Mouse (Mus musculus) midbrain, embryonic 12.5 days (tissue): ENCODE measurements around the gene Pla2g4d. TPM values are rescaled to one million over a fixed set of nuclear protein-coding genes. Genes with fewer than 3 reads are reported as not detected.

Source experiments
- polyA plus RNA-seq: library from polyadenylated mRNA; unstranded; fragments of >200 nt; fragmentation: Nextera tagmentation; extraction: Ambion mirVana; gene quantifications from 2 replicates; pipeline ENCODE4 v1.2.1, GENCODE M21; 2016

Gene Pla2g4d
- polyA plus RNA-seq, 1 experiment from 2014 or later, result not detected

Other genes starting within 250 kb of the Pla2g4d start
- gene Ehd4, start 134.6 kb downstream of the Pla2g4d start, polyA plus RNA-seq, result 17.5 and 22.8 TPM in 2 replicates
- gene Pla2g4e, start 43.9 kb downstream of the Pla2g4d start, polyA plus RNA-seq, result 0.13 and 0.19 TPM in 2 replicates
- gene Pla2g4f, start 25.0 kb upstream of the Pla2g4d start, polyA plus RNA-seq, result 0.06 TPM in 1 of 2 replicates, not detected in the other
- 42.2 and 43.6 TPM in 2 replicates for gene Vps39, start 63.9 kb upstream of the Pla2g4d start, polyA plus RNA-seq
- 9.9 and 10.0 TPM in 2 replicates for gene Ganc, start 114.7 kb upstream of the Pla2g4d start, polyA plus RNA-seq
- gene Tmem87a, start 114.9 kb upstream of the Pla2g4d start, polyA plus RNA-seq, result 7.1 and 9.5 TPM in 2 replicates
- gene Capn3, start 166.8 kb upstream of the Pla2g4d start, polyA plus RNA-seq, result 2.5 and 4.0 TPM in 2 replicates